Comparison of ENCODE assay signal across 28 mouse cellular contexts in genomic region chr11:98675829-98676363, GRCm38 (mm10). TPM values are rescaled to one million over a fixed set of nuclear protein-coding genes. Genes with fewer than 3 reads are reported as not detected.
"Had no signal": no experiment of that assay in that cellular context is flagged by ENCODE, and none has a peak within 500 bp of the region (broad histone marks: within the 10 kb centered on the region; RNA-seq: fewer than 3 reads in every experiment).

No protein-coding gene starts in this region.

- H3K27ac ChIP-seq: midbrain, embryonic 10.5 days; midbrain, embryonic 12.5 days; neural tube, embryonic 13.5 days; neural tube, embryonic 15.5 days had no signal

- ATAC-seq: midbrain, embryonic 16.5 days had no signal

- H3K4me2 ChIP-seq: lung, embryonic 14.5 days; midbrain, embryonic 12.5 days; neural tube, embryonic 13.5 days; neural tube, embryonic 15.5 days had no signal

- H3K36me3 ChIP-seq: midbrain, embryonic 10.5 days; midbrain, embryonic 12.5 days; neural tube, embryonic 13.5 days; neural tube, embryonic 15.5 days had no signal

- H3K4me1 ChIP-seq: midbrain, embryonic 10.5 days; midbrain, embryonic 12.5 days; neural tube, embryonic 13.5 days; neural tube, embryonic 15.5 days had no signal

- H3K4me3 ChIP-seq: midbrain, embryonic 10.5 days; midbrain, embryonic 12.5 days; myocyte; neural tube, embryonic 13.5 days; neural tube, embryonic 15.5 days had no signal

- DNase-seq: lung, adult 18-20 months; lung, embryonic 14.5 days; lung, postnatal 10 days; lung, postnatal 4 days; midbrain, embryonic 14.5 days; retina, postnatal 1 day; right cerebral cortex, adult 18-20 months; right cerebral cortex, postnatal 25 days; right cerebral cortex, postnatal 4 days; spleen, adult 18-20 months; thymus, adult 18-20 months; thymus, postnatal 14 days; thymus, postnatal 4 days had no signal

- H3K27me3 ChIP-seq: neural tube, embryonic 15.5 days had no signal

- H3K9me3 ChIP-seq: midbrain, embryonic 10.5 days; midbrain, embryonic 12.5 days; neural tube, embryonic 13.5 days; neural tube, embryonic 15.5 days had no signal

- H3K9ac ChIP-seq: lung, embryonic 14.5 days; midbrain, embryonic 12.5 days; neural tube, embryonic 13.5 days; neural tube, embryonic 15.5 days had no signal

RNA-seq across cellular contexts. Expression of gene Gsdma, which starts 11.7 kb away (rescaled TPM):
- polyA plus RNA-seq: lung, embryonic 14.5 days; lung, embryonic 16.5 days; midbrain, embryonic 10.5 days; midbrain, embryonic 12.5 days; midbrain, embryonic 14.5 days; midbrain, embryonic 16.5 days; neural tube, embryonic 11.5 days; neural tube, embryonic 13.5 days had no signal

RNA-seq across cellular contexts. Expression of gene Csf3, which starts 25.2 kb away (rescaled TPM):
- total RNA-seq: megakaryocyte, adult 5-6 weeks; megakaryocyte-erythroid progenitor cell, adult 5-6 weeks had no signal
- polyA plus RNA-seq: lung, embryonic 14.5 days; lung, embryonic 16.5 days; midbrain, embryonic 10.5 days; midbrain, embryonic 12.5 days; midbrain, embryonic 14.5 days; midbrain, embryonic 16.5 days; myocyte; neural tube, embryonic 11.5 days; neural tube, embryonic 13.5 days; neural tube, embryonic 15.5 days; small intestine, adult 2 months; stomach, embryonic 14.5 days; stomach, embryonic 16.5 days; thymus, postnatal 0 days had no signal

RNA-seq across cellular contexts. Expression of gene Gsdma2, which starts 29.3 kb away (rescaled TPM):
- total RNA-seq: megakaryocyte, adult 5-6 weeks; megakaryocyte-erythroid progenitor cell, adult 5-6 weeks had no signal
- polyA plus RNA-seq: lung, embryonic 14.5 days; lung, embryonic 16.5 days; midbrain, embryonic 10.5 days; midbrain, embryonic 12.5 days; midbrain, embryonic 14.5 days; midbrain, embryonic 16.5 days; myocyte; stomach, embryonic 14.5 days; urinary bladder, adult 2 months had no signal

RNA-seq across cellular contexts. Expression of gene Gsdma3, which starts 49.7 kb away (rescaled TPM):
- total RNA-seq: megakaryocyte, adult 5-6 weeks; megakaryocyte-erythroid progenitor cell, adult 5-6 weeks had no signal
- polyA plus RNA-seq: lung, embryonic 14.5 days; lung, embryonic 16.5 days; midbrain, embryonic 10.5 days; midbrain, embryonic 12.5 days; midbrain, embryonic 14.5 days; midbrain, embryonic 16.5 days; myocyte; neural tube, embryonic 11.5 days; neural tube, embryonic 13.5 days; neural tube, embryonic 15.5 days; small intestine, adult 2 months; stomach, embryonic 14.5 days; stomach, embryonic 16.5 days; urinary bladder, adult 2 months had no signal
